Mouse (Mus musculus): ENCODE data around the gene Cd59a.
A peak's percentile ranks its signal among the peaks of the same experiment; 100 is the strongest.
"Not testable (repeated sequence)": the region's sequence is repeated elsewhere in the genome, so short reads cannot be mapped to it uniquely, and the experiment has no call there.

Cd59a gene

DNA sequence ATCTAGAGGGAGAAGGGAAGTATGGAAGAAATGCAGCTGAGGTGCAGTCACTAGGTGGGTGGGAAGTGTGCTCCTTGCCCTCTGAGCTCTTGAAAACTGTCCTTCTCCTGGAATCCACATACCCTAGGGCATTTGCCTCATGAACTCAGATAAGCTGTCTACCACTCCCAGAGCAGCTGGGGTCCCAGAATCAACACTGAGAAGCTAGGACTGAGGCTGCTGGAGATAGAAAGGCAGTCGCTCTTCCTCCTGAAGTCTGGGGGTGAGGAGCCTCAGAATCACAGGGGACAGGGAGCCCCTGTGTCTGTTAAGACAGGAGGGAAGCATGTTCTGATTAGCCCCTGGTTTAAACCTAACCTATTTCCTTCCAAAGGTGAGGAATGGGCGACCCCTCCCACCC, 13.9 kb downstream of the Cd59a start:
- no peak for DNase-seq

DNA sequence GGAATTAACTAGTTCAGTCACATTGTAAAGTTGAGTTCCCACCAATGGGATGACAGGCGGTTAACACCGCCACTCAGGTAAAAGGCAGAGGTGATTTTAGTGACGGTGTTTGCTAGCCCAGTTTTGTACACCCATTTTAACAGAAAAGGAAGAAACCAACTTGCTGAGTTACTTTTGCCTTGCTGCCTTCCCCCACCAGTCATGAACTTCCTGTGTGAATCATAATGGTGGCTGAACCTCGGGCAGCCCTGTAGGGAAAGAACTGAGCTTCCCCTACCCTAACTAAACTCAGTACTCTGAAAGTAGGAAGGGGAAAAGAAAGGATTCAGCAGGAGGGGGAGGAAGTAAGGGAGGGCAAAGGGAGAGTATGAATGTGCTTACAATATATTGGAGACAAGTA, 14.4 kb downstream of the Cd59a start:
- no peak for DNase-seq

DNA sequence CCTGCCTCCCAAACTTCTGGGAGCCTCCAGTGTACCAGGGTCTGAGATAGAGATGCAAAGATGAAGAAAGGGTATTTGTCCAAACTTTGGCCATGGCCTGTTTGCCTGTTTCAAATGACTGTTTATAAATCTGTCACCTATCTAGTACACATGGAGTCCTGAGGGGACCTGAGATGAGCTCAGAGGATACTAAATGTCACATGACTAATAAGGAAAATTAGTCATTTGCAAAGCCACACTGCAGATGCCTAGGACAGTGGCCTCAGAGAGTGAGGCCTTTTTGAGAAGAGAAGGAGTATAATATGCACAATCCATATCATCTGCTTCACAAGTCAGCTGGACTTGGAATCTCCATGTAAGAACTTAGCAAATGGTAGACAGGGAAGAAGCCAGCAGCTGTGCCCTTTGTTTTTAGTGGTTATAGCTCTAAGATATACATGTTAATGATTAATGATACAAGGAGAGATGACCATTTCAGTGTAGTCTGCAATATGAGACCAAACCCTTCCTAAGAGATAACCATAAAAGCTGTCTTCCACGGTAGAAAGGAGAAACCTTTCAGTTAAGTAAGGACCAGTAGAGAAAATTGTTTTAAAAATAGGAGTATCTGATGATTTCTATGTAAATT, 15.7 kb downstream of the Cd59a start:
- DNase-seq = not testable (repeated sequence)

DNA sequence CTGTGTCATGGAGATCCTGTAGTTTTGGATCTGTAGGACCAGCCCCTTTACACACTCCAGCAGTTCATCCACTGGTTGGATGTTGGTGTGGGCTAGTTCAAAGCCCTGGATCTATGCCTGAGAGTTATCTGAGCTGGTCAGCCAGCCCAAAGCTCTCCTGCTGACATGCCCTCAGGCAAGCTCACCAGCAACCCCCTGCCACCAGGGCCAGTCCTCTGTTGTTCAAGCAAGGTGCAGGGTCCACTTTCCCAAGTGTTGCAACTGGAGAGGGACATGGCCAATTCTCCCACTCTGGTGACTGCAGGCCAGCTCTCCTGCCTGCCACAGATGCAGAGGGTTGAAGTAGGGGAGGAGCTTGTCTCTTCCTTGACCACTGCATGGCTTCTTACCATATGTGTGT, 18.0 kb downstream of the Cd59a start:
- not testable (repeated sequence) for DNase-seq

DNA sequence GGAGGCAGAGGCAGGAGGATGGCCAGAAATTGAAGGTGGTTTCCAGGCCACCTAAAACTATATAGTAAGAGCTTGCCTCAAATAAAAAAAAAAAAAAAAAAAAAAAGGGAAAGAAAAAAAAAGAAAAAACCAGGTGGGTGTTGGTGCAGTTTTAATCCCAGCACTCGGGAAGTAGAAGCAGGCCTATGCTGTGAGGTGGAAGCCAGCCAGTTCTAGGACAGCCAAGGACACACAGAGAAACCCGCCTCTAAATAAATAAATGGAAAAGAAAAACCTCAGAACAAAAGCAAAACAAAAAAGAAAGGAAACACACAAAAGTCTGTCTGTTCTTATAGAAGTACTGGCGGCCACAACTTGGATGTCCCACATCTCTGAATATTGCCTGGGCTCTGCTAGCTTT, 19.3 kb downstream of the Cd59a start:
- no peak for DNase-seq

DNA sequence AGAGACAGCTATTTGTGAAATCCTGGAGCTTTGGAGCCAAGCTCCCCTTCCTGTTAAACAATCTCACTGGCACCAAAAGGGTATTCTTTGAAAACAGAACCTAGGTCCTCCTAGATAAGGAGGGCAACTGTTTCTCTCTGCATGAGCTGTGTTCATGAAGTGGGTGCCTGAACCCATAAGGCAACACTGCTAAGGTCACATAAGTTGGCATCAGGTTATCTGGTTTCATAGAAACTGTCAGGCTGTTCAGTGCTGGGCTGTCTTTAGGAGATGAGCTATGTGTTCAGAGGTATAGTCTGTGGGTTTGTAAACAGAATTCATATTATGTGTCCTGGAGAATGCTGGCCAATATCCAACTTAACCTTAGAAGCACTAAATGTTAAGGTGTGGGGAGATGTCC, 21.6 kb downstream of the Cd59a start:
- DNase-seq = not testable (repeated sequence)

DNA sequence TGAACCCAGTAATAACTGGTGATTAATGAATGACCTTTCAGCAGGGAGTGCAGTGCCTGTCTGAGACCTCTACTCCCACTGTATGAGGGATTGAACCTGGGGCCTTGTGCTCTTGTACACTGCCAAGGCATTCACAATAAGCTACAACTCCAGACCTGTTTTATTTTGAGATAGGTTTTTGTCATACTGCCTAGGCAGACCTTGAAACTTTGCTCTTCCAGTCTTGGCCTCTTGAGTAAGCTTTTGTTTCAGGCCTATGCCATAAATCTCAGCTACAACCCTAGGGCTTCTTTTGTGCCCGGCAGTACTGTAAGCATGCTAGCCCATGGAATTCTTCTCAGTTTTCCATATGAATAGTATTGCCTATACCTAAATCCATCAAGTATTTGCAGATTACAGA, 23.5 kb downstream of the Cd59a start:
- no peak for DNase-seq

DNA sequence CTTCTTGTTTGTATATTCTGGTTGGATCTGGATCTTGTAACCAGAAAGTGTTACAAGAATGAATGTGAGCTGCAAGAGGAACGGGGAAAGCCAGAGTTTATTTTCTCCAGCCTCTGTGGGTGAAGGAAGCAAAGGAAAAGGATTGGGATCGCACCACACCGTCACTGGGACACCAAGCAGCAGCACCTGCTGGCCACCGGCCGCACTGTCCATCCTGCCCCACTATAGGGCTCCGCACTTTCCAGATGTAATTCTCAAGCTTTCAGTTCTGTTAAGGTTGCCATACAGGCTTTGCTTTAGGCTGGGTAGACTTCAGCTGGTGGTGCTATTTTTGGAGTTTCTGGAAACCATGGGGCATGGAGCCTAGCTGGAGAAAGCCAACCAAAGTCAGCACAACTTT, 24.7 kb downstream of the Cd59a start:
- DNase-seq = no peak

DNA sequence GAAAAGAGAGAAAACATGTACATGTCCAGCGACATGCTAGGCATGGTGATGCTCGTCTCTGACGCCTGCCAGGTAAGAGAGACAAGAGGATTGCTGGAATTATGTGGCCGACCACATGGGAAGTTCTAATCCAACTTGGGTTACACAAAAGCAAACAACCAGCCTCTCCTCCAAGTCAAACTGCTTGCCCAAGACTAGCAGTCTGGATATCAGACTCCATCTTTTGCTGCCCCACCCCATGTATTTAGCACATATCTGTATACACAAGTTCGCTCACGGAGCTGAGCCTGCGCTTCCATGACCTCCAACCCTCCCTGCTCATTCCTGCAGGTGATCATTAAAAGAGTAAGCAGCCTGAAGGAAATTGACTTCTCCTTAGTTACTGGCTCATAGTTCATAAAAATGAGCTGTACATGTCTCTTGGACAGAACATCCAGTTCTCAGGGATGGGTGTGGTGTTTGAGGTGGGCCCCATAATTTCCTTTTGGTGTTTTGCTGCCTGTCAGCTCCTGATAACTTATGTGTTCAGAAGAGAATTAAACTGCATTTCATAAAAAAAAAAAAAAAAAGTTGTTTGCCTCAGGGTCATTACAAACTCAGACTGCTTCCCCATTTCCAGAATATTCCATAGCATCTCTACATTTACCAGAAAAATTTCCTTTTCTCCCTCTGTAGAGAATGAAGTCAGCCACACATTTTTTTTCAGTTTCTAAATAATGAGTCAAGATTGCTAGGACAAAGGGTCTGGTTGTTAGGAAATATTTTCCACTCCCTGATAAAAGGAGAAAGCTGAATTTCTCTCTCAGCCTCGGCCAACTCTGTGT, 26.3 kb downstream of the Cd59a start:
- peak; percentile 26 for DNase-seq

DNA sequence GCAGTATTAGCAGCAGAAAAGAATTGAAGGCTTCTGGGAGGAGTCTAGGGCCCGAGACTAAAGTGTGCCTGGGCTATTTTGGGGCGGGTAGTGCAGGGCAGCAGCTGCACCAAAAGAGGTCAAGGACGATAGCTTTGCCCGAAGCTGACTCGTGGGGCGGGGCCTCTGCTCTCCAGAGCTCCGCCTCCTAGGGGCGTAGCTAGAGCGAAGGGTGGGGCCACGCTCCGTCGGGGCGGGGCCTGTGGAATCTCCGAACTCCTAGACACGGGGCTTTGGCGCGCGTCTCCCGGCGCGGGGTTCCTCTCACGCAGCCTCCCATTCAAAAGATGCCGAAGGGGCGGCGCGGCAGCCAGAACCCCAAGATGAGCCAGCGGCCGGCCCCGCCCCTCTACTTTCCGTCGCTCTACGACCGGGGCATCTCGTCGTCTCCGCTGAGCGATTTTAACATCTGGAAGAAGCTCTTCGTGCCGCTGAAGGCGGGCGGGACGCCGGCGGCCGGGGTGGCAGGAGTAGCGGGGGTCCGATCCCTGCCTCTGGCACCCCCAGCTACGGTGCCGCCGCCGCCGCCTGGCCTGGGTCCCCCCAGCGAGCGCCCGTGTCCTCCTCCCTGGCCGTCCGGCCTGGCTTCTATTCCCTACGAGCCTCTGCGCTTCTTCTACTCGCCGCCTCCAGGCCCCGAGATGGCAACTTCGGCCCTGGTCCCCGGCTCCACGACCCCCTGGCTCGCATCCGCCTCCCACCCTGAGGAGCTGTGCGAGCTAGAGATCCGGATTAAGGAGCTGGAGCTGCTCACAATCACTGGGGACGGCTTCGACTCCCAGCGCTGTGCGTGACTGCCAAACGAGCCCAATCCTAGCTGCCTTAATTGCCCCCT, 27.1 kb downstream of the Cd59a start, which contains the start of gene A930018P22Rik:
A930018P22Rik (plus strand) TSS at position 265 of the 874 bp plus-strand sequence.
- DNase-seq = peak; percentile 94

DNA sequence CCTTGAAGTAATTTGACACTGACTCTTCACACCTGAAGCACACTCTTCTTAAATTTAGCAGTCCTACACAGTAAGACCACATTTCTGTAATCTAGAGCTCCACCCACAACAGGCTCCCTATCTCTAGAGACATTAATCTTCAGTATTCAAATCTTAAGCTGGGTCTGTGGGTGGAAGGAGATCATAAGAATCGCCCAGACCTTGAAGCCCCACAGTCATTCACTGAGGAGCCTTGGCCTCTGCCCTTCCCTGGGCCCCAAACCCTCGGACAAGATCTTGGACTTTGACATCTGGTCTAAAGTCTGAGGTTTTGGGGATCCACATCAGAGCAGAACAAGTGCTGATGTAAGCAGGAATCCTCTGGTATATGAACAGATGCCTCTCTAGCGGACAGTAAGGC, 27.9 kb downstream of the Cd59a start:
- no peak for DNase-seq

DNA sequence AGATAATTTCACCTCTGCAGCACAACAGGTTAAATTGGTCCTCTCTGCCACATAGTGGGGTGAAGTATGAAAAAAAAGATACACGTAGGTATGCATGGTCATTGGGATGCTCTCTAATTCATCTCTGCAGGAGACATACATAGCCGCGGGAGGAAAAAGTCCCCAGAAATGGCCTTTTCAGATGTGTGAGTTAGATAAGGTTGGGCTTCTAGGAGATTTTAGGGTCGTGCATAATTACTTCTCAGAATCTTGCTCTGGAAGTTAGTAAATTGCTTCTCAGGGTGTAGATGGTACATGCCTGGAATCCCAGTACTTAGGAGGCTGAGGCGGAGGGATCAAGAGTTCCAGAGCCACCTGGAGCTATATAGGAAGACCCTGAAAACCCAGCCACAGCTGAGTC, 28.5 kb downstream of the Cd59a start:
- no peak for DNase-seq

DNA sequence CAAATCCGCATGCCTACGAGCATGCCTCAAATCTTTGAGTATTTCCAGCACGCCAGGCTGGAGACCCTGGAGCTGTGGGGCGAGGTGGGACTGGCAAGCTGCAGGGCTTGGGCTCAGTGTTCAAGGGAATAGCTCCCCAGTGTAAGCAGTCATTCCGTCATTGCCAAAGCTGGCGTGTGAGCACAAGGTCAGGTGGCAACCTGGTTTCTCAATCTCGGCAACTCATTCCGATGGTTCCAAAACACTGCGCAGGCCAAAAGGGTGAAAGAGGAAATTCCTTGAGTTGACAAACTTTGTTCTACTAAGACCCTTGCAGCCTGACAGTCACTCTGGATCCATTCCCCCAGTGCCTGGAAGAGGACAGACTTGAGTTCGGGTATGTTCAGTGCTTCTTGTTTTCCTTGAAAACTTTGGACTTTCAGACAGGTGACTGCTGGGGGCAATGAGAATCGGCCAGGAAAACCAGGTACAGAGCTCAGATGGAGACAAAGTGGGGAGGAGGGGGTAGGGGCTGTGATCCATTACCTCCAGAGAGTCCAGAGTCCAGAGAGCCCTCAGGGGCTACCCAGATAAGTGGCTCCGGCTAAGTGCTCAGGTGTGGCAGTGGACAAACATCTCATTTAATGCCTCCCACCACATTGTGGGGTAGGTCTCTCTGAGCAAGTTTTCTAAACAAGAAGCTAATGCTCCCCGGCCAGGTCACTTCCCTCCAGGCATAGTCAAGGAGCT, 33.4 kb downstream of the Cd59a start:
- peak; percentile 16 for DNase-seq

DNA sequence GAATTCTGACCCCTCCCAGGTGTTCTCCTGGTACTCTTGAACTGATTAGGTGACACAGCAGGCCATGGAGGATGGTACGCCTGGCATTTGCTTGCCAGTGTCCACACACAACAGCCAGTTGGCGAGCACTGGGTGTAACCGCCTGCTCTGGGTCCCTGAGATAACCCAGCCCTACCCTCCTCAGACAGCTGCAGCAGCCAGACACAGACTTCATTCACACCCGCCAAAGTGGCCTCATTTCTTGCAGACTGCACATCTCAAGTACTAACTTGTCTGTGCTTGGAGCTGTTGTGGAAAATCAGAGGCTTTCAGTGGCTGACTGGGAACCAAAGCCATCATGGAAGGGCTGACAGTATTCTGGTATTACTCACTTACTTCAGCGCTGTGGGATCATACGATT, 34.6 kb downstream of the Cd59a start:
- DNase-seq = no peak

DNA sequence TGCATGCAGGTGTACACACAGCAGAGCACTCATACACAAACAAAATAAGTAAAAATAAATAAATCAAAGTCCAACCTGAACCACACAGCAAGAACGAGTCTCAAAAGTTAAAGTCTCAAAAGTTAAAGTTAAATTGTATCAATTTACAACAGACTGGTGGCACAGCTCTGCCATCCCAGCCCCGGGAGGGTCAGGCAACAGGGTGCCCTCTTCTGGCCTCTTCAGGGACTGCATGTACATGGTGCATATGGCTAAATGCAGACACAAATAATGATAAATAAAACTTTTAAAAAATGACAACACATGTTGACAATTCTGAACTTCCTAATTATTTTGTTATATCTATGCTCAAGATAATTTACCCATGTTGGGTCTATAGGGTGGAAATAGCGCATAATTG, 35.4 kb downstream of the Cd59a start:
- DNase-seq = peak; percentile 26

DNA sequence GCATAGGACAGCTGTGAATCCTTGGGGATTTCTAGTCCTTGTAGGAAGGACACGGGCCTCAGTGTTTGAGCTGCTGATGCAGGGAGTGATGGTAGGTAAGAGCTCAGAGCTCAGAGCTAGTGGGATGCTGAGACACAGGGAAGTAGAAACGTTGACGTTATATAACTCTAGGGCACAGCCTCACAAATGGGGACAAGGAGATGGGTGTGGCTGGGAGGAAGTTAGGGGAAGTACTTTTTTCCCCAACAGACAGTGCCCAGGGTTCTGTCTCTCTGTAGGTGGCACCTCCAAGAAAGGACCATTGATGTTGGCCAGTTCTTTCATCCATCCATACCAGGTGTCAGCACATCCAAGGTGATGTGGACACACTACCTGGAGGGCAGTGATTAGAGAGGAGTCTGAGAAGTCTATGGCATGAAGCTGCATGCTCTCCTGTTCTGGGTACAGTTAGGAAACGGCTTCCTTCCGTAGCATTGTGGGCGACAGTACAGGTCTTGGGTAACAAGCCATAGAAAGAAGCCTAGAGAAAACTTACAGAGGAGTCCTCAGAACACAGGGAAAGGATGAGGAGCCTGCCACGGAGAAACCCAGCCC, 36.8 kb downstream of the Cd59a start:
- DNase-seq = no peak

DNA sequence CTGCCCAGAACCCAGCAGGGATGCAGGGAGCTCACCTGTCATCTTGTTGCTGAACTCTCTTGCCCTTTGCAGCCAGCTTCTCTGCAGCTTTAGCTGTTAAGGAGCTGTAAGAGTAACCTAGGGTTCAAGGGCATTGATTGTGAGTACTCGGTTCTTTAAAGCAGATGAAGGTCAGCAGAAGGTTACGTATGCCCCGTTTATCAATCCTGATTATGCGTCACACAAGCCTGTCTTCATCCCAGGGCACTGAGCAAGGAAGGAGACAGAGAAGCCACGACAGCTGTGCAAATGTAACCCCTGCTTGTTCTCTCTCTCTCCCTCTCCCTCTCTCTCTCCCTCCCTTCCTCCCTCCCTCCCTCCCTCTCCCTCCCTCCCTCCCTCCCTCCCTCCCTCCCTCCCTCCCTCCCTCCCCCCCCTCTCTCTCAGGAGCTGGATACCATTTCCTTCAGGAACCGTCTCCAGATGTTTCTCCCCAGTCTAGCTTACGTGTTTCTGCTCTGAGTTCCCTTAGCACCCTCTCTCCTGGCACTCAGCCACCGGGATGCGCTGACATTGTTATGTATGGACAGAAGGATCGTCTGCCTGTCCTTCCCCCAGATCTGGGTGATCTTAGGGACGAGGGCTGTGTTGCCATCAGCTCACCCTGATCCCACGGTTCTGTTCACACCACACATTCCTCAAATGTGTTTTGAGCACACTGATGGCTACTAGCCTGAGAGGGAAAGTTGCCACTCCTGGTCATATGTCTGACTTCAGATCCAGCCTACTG, 37.6 kb downstream of the Cd59a start:
- no peak for DNase-seq

DNA sequence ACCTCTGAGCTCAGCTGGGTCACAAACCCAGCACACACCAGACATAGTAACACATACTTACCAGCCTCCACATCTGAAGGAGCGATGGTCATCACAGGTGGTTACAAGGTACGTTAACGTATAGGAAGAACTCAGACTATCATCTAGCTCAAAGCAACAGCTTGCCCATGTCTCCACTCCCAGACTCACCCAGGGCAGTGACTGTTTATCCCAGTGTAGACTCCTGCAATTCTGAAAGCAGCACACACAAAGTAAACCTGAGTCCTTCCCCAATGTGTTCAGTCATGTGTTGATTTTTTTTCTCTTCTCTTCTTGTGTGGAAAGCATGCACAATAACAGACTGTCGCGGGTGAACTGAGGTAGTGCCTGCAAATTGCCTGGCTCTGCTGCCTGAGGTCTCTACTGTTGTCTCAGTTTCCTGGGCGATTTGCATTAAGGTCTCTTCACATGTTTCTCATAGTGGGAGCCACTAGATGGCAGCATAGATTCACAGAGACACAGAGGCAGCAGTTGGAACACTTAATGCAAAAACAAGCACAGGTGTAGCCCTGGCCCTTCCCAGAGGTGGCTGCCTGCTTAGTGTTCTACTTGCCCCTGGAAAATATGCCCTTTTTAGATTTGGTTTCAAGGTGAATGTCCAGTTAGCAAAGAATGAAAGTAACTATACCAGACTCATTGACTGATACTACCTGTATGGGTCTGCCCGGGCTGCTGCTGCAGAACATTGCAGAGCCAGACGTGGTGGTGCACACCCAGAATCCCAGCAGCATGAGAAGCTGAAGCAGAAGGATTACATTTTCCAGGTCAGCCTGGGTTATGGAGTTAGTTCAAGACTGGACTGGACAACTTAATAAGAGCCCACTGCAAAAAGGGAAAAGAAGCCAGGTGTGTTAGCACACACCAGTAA, 38.8 kb downstream of the Cd59a start:
- peak; percentile 82 for DNase-seq

DNA sequence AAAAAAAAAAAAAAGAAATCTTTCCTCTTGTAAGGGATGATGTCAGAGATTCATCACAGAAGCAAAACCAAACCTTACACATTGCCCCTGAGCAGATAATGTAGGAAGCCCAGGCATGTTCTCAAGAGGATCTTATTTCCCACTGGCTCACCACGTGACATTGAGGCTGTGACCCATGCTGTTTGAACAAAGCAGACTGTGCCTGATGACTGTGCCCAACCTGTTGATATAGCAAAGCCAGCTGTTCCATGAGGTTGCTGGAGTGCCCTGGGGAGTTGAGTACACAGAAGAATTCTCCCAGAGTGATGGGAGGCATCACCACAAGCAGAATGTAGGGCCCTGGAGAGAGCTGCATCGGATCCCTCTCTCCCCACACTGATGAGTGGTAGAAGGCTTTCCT, 40.3 kb downstream of the Cd59a start:
- no peak for DNase-seq

DNA sequence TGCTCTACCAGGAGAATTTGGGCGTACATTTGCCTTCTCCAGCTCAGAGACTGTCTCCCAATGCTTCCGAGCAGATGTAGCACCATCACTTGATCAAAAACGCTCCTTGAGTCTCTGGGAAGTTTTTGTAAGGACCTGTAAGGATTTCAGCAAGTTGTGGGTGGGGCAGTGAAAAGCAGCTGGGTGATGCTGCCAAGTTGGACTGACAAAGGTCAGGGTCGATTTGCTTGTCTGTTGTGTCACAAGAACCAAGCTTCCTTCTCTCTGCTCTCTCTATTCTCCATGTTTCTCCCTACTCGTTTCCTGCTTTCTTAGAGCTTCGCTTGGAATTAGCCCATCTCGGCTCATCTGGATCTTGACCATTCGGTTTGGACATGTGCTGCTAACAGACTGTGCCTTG, 46.5 kb downstream of the Cd59a start:
- DNase-seq = no peak

DNA sequence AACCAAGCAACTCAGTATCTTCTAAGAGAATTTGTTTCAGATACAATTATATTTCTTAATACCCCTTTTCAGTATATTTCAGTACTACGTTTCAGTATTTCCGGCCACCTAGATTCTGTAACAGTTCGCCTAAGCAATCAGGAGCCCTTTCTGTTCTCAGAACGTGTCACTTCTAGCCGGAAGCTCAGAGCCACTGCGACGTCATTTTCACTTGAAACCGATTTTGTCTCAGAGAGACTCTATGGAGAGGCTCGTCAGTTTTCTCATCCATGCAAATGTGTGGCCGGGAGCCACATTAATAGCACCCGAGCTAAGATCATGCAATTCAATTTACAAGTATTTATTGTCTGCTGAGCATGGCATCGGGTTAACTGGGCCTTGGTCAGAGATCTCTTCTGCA, 48.4 kb downstream of the Cd59a start:
- no peak for DNase-seq
